Mouse (Mus musculus): ENCODE measurements around the gene Peg10. TPM values are rescaled to one million over a fixed set of nuclear protein-coding genes. Genes with fewer than 3 reads are reported as not detected.
A peak's percentile ranks its signal among the peaks of the same experiment; 100 is the strongest.
"Not testable (repeated sequence)": the region's sequence is repeated elsewhere in the genome, so short reads cannot be mapped to it uniquely, and the experiment has no call there.

Peg10 gene
- total RNA-seq, 2 experiments from 2014 or later = 1.1 to 1.3 TPM

DNA sequence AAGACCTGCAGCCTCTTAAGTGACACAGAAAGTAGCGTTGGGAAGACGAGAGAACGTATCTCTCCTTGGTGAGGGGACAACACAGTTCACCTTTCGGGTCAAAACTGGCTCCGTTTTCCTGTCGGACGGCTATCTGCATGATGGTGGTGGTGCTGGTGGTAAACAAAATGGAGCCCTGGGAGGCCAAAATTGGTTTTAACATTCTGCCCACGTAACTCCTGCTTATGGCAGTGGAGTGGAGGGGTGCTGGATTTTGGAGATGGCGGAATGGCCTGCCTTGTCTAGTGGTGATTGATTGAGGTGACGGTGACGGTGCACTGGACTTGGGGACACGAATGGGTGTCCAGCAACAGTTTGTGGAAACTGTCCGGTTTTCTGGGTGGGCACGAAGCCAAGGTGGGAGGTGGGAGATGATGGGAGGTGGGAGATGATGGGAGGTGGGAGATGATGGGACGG is 1.4 kb downstream of the Peg10 start:
- peak in 1 of 2 experiments; percentile 52 for DNase-seq

DNA sequence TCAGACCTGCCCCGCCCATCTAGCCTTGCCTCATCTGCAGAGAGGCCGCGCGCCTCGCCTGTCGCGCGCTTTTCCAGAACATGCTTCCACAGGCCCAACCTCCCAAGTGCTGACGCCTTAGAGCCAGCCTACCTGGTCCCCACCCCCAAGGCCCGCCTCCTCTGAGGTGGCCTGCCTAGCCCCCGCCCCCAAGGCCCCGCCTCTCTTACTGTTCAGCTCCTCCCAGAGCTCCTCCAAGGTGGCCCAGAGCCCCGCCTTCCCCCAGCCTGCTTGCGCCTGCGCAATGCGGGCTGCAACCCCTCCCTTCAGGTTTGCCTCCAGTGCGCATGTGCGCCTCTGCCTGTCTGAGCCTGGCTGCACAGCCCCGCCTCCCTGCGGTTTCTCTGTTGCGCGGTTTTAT is 2.0 kb downstream of the Peg10 start:
- DNase-seq = peak; percentile 96

DNA sequence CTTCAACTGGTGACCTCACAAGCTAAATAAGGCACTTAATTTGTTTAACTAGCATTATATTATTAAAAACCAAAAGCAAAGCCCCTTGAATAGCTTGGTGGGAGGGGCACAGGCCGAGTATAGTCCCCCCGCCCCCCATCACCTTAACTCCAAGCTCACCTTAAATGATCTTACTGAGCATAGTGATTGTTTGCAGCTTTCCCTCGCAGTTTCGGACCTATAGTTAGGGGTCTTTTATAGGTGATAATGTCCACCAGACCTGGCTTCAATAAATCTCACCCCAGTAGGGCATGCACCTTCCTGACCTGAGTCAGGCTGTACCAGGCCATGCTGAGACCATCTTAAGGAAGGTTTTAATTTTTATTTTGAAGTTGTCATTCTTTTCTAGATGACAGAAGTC is 4.2 kb downstream of the Peg10 start:
- DNase-seq = no peak

DNA sequence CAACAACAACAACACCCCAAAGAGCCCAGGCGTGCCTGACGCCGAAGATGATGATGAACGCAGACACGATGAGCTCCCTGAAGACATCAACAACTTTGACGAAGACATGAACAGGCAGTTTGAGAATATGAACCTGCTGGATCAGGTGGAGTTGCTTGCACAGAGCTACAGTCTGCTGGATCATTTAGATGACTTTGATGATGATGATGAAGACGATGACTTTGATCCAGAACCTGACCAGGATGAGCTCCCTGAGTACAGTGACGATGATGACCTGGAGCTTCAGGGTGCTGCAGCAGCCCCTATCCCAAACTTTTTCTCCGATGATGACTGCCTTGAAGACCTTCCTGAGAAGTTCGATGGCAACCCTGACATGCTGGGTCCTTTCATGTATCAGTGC is 7.2 kb downstream of the Peg10 start:
- no peak for DNase-seq

DNA sequence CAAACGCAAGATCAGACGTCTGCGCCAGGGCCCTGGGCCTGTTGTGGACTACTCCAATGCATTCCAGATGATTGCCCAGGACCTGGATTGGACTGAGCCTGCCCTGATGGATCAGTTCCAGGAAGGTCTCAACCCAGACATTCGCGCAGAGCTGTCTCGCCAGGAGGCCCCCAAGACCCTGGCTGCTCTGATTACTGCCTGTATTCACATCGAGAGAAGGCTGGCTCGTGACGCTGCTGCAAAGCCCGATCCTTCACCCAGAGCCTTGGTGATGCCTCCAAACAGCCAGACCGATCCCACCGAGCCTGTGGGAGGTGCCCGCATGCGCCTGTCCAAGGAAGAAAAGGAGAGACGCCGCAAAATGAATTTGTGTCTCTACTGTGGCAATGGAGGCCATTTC is 7.8 kb downstream of the Peg10 start:
- DNase-seq = no peak

DNA sequence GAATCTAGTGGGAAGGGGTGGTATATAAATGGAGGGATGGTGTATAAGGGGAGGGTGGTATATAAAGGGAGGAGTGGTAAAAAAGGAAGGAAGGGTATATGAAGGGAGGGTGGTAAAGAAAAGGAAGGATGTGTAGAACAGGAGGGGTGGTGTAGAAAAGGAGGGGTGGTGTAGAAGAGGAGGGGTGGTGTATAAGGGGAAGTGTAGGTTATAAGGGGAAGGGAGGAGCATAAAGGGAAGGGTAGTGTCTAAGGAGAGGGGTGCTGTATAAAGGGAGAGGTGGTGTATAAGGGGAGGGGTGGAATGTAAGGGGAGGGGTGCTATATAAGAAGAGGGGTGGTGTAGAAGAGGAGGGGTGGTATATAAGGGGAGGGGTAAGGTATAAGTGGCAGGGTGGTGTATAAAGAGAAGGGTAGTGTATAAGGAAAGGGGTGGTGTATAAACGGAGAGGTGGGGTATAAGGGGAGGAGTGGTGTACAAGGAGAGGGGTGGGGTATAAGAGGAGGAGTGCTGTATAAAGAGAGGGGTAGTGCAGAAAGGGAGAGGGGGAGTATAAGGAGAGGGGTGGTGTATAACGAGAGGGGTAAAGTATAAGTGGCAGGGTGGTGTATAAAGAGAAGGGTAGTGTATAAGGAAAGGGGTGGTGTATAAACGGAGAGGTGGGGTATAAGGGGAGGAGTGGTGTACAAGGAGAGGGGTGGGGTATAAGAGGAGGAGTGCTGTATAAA is 14.5 kb downstream of the Peg10 start:
- not testable (repeated sequence) for DNase-seq

DNA sequence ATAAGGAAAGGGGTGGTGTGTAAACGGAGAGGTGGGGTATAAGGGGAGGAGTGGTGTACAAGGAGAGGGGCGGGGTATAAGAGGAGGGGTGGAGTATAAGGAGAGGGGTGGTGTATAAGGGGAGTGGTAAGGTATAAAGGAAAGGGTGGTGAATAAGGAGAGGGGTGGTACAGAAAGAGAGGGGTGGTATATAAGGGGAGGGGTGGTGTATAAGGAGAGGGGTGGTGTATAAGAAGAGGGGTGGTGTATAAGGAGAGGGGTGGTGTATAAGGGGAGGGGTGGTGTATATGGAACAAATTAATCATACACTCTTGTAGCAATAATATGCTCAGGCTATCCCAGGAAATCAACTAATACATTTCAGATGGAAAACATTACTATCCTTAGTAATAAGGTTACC is 15.1 kb downstream of the Peg10 start:
- DNase-seq = no peak

DNA sequence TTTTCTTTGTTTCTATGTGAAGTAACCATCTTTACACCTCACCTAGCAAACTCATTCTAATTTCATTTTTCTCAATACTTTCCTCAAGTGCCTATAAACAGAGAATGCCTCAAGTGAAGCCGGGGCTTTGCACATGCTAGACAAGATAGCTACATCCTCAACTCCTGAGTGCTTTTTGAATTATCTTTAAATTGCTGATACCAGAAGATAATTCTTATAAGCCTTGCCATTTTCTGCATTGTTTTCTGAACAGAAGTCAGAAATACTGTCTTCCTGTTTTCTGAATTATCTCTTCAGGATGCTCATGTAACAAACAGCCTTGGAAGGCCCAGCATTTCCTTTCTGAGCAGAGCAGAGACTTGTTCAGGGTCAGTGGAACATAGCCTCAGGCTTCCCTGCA is 49.2 kb downstream of the Peg10 start:
- no peak for DNase-seq

DNA sequence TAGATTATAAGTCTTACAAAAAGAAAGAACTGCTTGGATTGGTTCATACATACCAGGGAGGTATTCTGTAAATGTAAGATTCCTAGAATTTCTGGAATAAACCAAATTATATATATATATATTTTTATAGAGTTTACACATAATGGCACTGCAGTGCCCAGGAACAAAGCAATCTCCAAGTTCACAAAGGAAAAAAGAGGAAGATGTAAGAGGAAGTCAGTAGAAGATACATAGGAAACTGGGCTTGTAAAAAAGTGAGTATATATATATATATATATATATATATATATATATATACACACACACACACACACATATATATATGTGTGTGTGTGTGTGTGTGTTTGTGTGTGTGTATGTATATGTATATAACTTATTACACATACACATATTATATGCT is 50.2 kb downstream of the Peg10 start:
- not testable (repeated sequence) for DNase-seq

DNA sequence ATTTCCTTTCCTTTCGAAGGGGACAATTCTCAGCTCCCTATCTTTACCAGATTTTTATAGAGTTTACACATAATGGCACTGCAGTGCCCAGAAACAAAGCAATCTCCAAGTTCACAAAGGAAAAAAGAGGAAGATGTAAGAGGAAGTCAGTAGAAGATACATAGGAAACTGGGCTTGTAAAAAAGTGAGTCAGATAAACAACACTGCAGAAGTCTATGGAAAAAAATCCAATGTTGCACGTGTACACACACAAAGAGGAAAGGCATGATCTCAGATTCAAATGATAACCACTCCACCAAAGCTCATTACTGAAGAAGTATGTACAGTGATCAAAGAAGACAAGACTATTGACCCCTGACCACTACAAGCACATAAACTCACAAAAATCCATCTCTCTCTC is 51.3 kb downstream of the Peg10 start:
- DNase-seq = no peak

DNA sequence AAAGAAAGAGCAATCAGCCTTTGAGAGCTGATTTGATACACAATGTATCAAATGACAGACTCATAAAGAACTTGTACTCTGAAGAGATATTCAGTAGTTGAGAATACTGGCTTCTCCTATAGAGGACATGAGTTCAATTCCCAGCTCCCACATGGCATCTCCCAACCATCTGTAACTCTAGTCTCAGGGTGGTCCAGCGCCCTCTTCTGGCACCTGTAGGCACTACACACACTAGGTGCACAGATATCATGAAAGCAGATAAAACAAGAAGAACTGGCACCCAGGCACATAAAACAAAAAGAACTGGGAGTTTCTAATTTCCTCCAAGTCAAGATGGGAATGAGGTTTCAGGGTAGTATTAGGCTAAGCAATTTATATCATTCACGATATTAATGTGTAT is 52.3 kb downstream of the Peg10 start:
- DNase-seq = no peak

DNA sequence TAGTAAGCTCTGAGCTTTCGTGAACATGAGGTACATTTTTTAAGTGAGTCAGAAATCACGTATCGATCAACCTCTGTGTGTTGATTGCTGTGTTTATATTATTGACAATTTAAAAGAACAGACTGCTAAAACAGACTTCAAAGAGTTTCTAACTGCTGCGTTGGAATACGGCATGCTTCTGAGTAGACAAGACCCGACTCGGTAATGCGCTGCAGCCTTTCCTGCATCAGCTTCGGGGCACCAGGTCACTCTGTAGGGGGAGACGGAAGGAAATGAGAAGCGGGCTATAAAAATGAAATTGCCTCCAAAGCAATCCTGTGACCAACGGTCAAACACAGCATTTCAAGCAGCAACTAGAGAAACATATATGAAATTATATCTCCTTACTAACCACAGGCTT is 59.9 kb downstream of the Peg10 start:
- no peak for DNase-seq

Other genes starting within 250 kb of the Peg10 start
- gene Col1a2, start 242.5 kb upstream of the Peg10 start, total RNA-seq (2021) = 10 to 100 TPM; 54.7 to 63.2 TPM
- gene Casd1, start 146.5 kb upstream of the Peg10 start, total RNA-seq (2021) = 10 to 100 TPM; 21.7 to 22.5 TPM
- 10 to 100 TPM; 16.5 to 19.4 TPM for gene Sgce, start 99 bp upstream of the Peg10 start, total RNA-seq (2021)
- 10 to 100 TPM in 1 of 2 experiments, 1 to 10 TPM in 1; 9.9 to 11.5 TPM for gene Ppp1r9a, start 155.6 kb downstream of the Peg10 start, total RNA-seq (2021)